Mouse (Mus musculus) midbrain, embryonic 13.5 days (tissue): ENCODE data around the gene Clstn2. TPM values are rescaled to one million over a fixed set of nuclear protein-coding genes. Genes with fewer than 3 reads are reported as not detected.

Source experiments
- ATAC-seq: fragments of 200-750 bp; cut with Nextera tagmentation; 2 replicates; pipeline ENCODE4 v1.8.0; 2017; ENCODE audit warnings: mild to moderate bottlenecking, moderate TSS enrichment, moderate library complexity
- H3K27ac ChIP-seq: fragments of 300-500 bp; sonication (generic); 2 replicates; pipeline ENCODE4 v1.5.1; 2015; ENCODE audit warnings: inconsistent platforms, mild to moderate bottlenecking, moderate library complexity
- H3K27me3 ChIP-seq: fragments of 300-500 bp; sonication (generic); 2 replicates; pipeline ENCODE4 v1.6.1; 2015; ENCODE audit warnings: mild to moderate bottlenecking, inconsistent platforms
- H3K36me3 ChIP-seq: fragments of 300-500 bp; sonication (generic); 2 replicates; pipeline ENCODE4 v1.6.1; 2015; ENCODE audit warnings: mild to moderate bottlenecking, inconsistent platforms
- H3K4me1 ChIP-seq: fragments of 300-500 bp; sonication (generic); replicated peaks from 2 replicates; pipeline ENCODE4 v1.6.1; 2015; ENCODE audit warnings: inconsistent platforms
- H3K4me2 ChIP-seq: fragments of 300-500 bp; sonication (generic); replicated peaks from 2 replicates; pipeline ENCODE4 v1.6.1; 2015; ENCODE audit warnings: moderate library complexity, mild to moderate bottlenecking, inconsistent platforms
- H3K4me3 ChIP-seq: fragments of 300-500 bp; sonication (generic); replicated peaks from 2 replicates; pipeline ENCODE4 v1.5.1; 2015; ENCODE audit warnings: mild to moderate bottlenecking, inconsistent platforms
- H3K9ac ChIP-seq: fragments of 300-500 bp; sonication (generic); replicated peaks from 2 replicates; pipeline ENCODE4 v1.6.1; 2015; ENCODE audit warnings: mild to moderate bottlenecking, inconsistent platforms
- H3K9me3 ChIP-seq: fragments of 300-500 bp; sonication (generic); 2 replicates; pipeline ENCODE4 v1.6.1; 2016; ENCODE audit warnings: mild to moderate bottlenecking, inconsistent platforms
- WGBS: fragments of 180-500 bp; shearing (Covaris S2); methylation state at CpG from one replicate; pipeline ENCODE4 v1.1.7; 2015; 5-methylcytosine and 5-hydroxymethylcytosine counted together
- polyA plus RNA-seq: library from polyadenylated mRNA; unstranded; fragments of >200 nt; fragmentation: Nextera tagmentation; extraction: Ambion mirVana; gene quantifications from 2 replicates; pipeline ENCODE4 v1.2.1, GENCODE M21; 2015

The Clstn2 gene
- polyA plus RNA-seq, 1 experiment from 2014 or later: 5.0 TPM

GRCm38 (mm10) chr9:97414876-97415668 lies 617.9 kb downstream of the Clstn2 start:
- Histone ChIP-seq H3K4me3 (no peak overlapping the region), H3K27ac (no peak overlapping the region), H3K4me2 (no peak overlapping the region), H3K9me3 (peaks cover 3% of the 10 kb centered on the region; the same call in 1 of the 2 replicates), H3K27me3 (no peaks in the 10 kb centered on the region), H3K9ac (no peak overlapping the region), H3K36me3 (no peaks in the 10 kb centered on the region), H3K4me1 (no peaks in the 10 kb centered on the region)
- ATAC-seq: no peak
- 85% methylated on average over 6 of the region's 6 CpGs for WGBS

- H3K4me2 ChIP-seq: no peak overlapping the region
- H3K9me3 ChIP-seq: peaks cover 3% of the 10 kb centered on the region; the same call in 1 of the 2 replicates
- WGBS: 89% methylated on average over 2 of the region's 2 CpGs
- no peaks in the 10 kb centered on the region for H3K36me3 ChIP-seq
- H3K27ac ChIP-seq: no peak overlapping the region
- ATAC-seq: no peak
- H3K4me1 ChIP-seq: no peaks in the 10 kb centered on the region
- H3K27me3 ChIP-seq: no peaks in the 10 kb centered on the region
- no peak overlapping the region for H3K4me3 ChIP-seq
- H3K9ac ChIP-seq: no peak overlapping the region
Observed at GRCm38 (mm10) chr9:97408142-97408541, 624.8 kb downstream of the Clstn2 start.
